12 mouse cellular contexts compared by ENCODE assay signal in genomic region chr10:39505007-39505406, GRCm38 (mm10).
DNase-seq lines count a peak whose midpoint lies in the region; ATAC-seq lines count a peak whose summit lies in the region.
"Had no signal": no experiment of that assay in that cellular context is flagged by ENCODE, and none has a peak within 500 bp of the region (broad histone marks: within the 10 kb centered on the region; RNA-seq: fewer than 3 reads in every experiment).

No protein-coding gene starts in this region.

- H3K36me3 ChIP-seq in lung, embryonic 15.5 days: no peaks in the 10 kb centered on the region
- no peaks in the 10 kb centered on the region for H3K36me3 ChIP-seq in forebrain, embryonic 16.5 days (ENCODE audit: control insufficient read depth, insufficient read depth)
- H3K36me3 ChIP-seq in midbrain, embryonic 16.5 days (ENCODE audit: control insufficient read depth, insufficient read depth, low read length): no peaks in the 10 kb centered on the region
- no peaks in the 10 kb centered on the region for H3K36me3 ChIP-seq in liver, embryonic 11.5 days (ENCODE audit: control insufficient read depth, insufficient read depth, low read length)
- H3K36me3 ChIP-seq: heart, embryonic 13.5 days; intestine, embryonic 15.5 days; limb, embryonic 12.5 days had no signal

- H3K4me3 ChIP-seq in lung, embryonic 15.5 days: no peak overlapping the region
- no peak overlapping the region for H3K4me3 ChIP-seq in forebrain, embryonic 16.5 days (replicated peaks; ENCODE audit: low read length)
- no peak overlapping the region for H3K4me3 ChIP-seq in midbrain, embryonic 16.5 days (ENCODE audit: low read depth, low read length)
- H3K4me3 ChIP-seq in liver, embryonic 11.5 days (ENCODE audit: low read depth, low read length): no peak overlapping the region
- H3K4me3 ChIP-seq: heart, embryonic 13.5 days; intestine, embryonic 15.5 days; limb, embryonic 12.5 days had no signal

- no peak overlapping the region for H3K9ac ChIP-seq in lung, embryonic 15.5 days
- H3K9ac ChIP-seq in forebrain, embryonic 16.5 days (replicated peaks; ENCODE audit: low read depth, low read length): peak overlapping the region; percentile 6; the same call in 1 of the 2 replicates
- H3K9ac ChIP-seq in midbrain, embryonic 16.5 days (ENCODE audit: low read depth, low read length): peak overlapping the region; percentile 44; the same call in 1 of the 2 replicates
- H3K9ac ChIP-seq in liver, embryonic 11.5 days (ENCODE audit: low read depth, low read length): no peak overlapping the region
- H3K9ac ChIP-seq: heart, embryonic 13.5 days; intestine, embryonic 15.5 days; limb, embryonic 12.5 days had no signal

- H3K4me1 ChIP-seq in lung, embryonic 15.5 days: peaks cover 63% of the 10 kb centered on the region
- peaks cover 61% of the 10 kb centered on the region for H3K4me1 ChIP-seq in forebrain, embryonic 16.5 days (replicated peaks; ENCODE audit: control insufficient read depth, insufficient read depth, low read length)
- H3K4me1 ChIP-seq in midbrain, embryonic 16.5 days (ENCODE audit: control insufficient read depth, insufficient read depth, low read length): peaks cover 54% of the 10 kb centered on the region
- no peaks in the 10 kb centered on the region for H3K4me1 ChIP-seq in liver, embryonic 11.5 days (replicated peaks; ENCODE audit: control insufficient read depth, insufficient read depth, low read length)

- H3K9me3 ChIP-seq in lung, embryonic 15.5 days: no peaks in the 10 kb centered on the region
- H3K9me3 ChIP-seq in forebrain, embryonic 16.5 days (ENCODE audit: control insufficient read depth, low read length): no peaks in the 10 kb centered on the region
- no peaks in the 10 kb centered on the region for H3K9me3 ChIP-seq in midbrain, embryonic 16.5 days (replicated peaks; ENCODE audit: control insufficient read depth, low read length, poor library complexity, severe bottlenecking)
- no peaks in the 10 kb centered on the region for H3K9me3 ChIP-seq in liver, embryonic 11.5 days (ENCODE audit: control insufficient read depth, low read length)
- H3K9me3 ChIP-seq: heart, embryonic 13.5 days; intestine, embryonic 15.5 days; limb, embryonic 12.5 days had no signal

- ATAC-seq in lung, embryonic 15.5 days (ENCODE audit: borderline replicate concordance, extremely low read depth, low FRiP score, low TSS enrichment): no peak
- ATAC-seq in forebrain, embryonic 16.5 days: peak; percentile 66
- ATAC-seq in midbrain, embryonic 16.5 days: 0 out of 2 replicates have a peak, but pooled peaks have one; percentile 30
- ATAC-seq in liver, embryonic 11.5 days (replicated peaks; ENCODE audit: low FRiP score): no peak
- ATAC-seq: intestine, embryonic 15.5 days had no signal

- no peak overlapping the region for H3K4me2 ChIP-seq in lung, embryonic 15.5 days
- H3K4me2 ChIP-seq in forebrain, embryonic 16.5 days (ENCODE audit: low read length): peak overlapping the region; percentile 8
- H3K4me2 ChIP-seq in midbrain, embryonic 16.5 days (ENCODE audit: low read length): peak overlapping the region; percentile 9; the same call in 1 of the 2 replicates
- no peak overlapping the region for H3K4me2 ChIP-seq in liver, embryonic 11.5 days
- H3K4me2 ChIP-seq: heart, embryonic 13.5 days; intestine, embryonic 15.5 days; limb, embryonic 12.5 days had no signal

- DNase-seq in cerebellum, postnatal 14 days: peak; percentile 68
- no peak for DNase-seq in cerebellum, adult 18-20 months
- no peak for DNase-seq in lung, postnatal 14 days
- DNase-seq in liver, embryonic 11.5 days (ENCODE audit: low spot score): no peak
- no peak for DNase-seq in thymus, postnatal 25 days
- DNase-seq: cerebellum, adult 11 months had no signal

- 20% methylated on average over 9 of the region's 9 CpGs for WGBS in lung, embryonic 15.5 days
- 15% methylated on average over 9 of the region's 9 CpGs for WGBS in forebrain, embryonic 16.5 days
- WGBS in midbrain, embryonic 16.5 days: 25% methylated on average over 9 of the region's 9 CpGs
- 49% methylated on average over 9 of the region's 9 CpGs for WGBS in liver, embryonic 11.5 days

- peak overlapping the region; percentile 25; the same call in 1 of the 2 replicates for H3K27ac ChIP-seq in lung, embryonic 15.5 days
- H3K27ac ChIP-seq in forebrain, embryonic 16.5 days (ENCODE audit: low read length): peak overlapping the region; percentile 25
- H3K27ac ChIP-seq in midbrain, embryonic 16.5 days (ENCODE audit: low read length): 0 out of 2 replicates have a peak overlapping the region, but pooled peaks have one; percentile 17
- no peak overlapping the region for H3K27ac ChIP-seq in liver, embryonic 11.5 days (ENCODE audit: low read depth, low read length)
- H3K27ac ChIP-seq: heart, embryonic 13.5 days; intestine, embryonic 15.5 days; limb, embryonic 12.5 days had no signal

- no peaks in the 10 kb centered on the region for H3K27me3 ChIP-seq in lung, embryonic 15.5 days
- no peaks in the 10 kb centered on the region for H3K27me3 ChIP-seq in forebrain, embryonic 16.5 days (replicated peaks; ENCODE audit: control insufficient read depth, insufficient read depth, low read length)
- H3K27me3 ChIP-seq in midbrain, embryonic 16.5 days (ENCODE audit: control insufficient read depth, insufficient read depth, low read depth, low read length): no peaks in the 10 kb centered on the region
- no peaks in the 10 kb centered on the region for H3K27me3 ChIP-seq in liver, embryonic 11.5 days (replicated peaks; ENCODE audit: control insufficient read depth, insufficient read depth, low read length)
- H3K27me3 ChIP-seq: heart, embryonic 13.5 days; intestine, embryonic 15.5 days had no signal

Comparison
In these comparisons a context has a peak if more than half of its experiments do, and no peak if none do; other contexts are left out.
1. DNase-seq: peak in cerebellum, postnatal 14 days (2 of 2); none in cerebellum, adult 18-20 months (0 of 2), lung, postnatal 14 days (single experiment), liver, embryonic 11.5 days (single experiment) and thymus, postnatal 25 days (single experiment).
2. ATAC-seq: peak in forebrain, embryonic 16.5 days (single experiment) and midbrain, embryonic 16.5 days (single experiment); none in lung, embryonic 15.5 days (single experiment) and liver, embryonic 11.5 days (single experiment).
3. H3K4me2 ChIP-seq: peak in forebrain, embryonic 16.5 days (single experiment) and midbrain, embryonic 16.5 days (single experiment); none in lung, embryonic 15.5 days (single experiment) and liver, embryonic 11.5 days (single experiment).
4. H3K9ac ChIP-seq: peak in forebrain, embryonic 16.5 days (single experiment) and midbrain, embryonic 16.5 days (single experiment); none in lung, embryonic 15.5 days (single experiment) and liver, embryonic 11.5 days (single experiment).